Mouse (Mus musculus) heart, postnatal 0 days (tissue): ENCODE results near the gene Il2ra. TPM values are rescaled to one million over a fixed set of nuclear protein-coding genes. Genes with fewer than 3 reads are reported as not detected.

Experiments
- ATAC-seq: fragments of 200-750 bp; cut with Nextera tagmentation; 2 replicates; pipeline ENCODE4 v1.8.0; 2017; ENCODE audit warnings: low read depth, moderate number of reproducible peaks, moderate library complexity; ENCODE audit not compliant: insufficient read depth
- DNase-seq: peaks from one replicate; pipeline ENCODE4 v3.0.0-alpha.2; 2016; ENCODE audit warnings: low spot score
- H3K27ac ChIP-seq: fragments of 300-500 bp; sonication (generic); 2 replicates; pipeline ENCODE4 v1.5.1; 2014; ENCODE audit warnings: low read depth, mild to moderate bottlenecking
- H3K27me3 ChIP-seq: fragments of 300-500 bp; sonication (generic); 2 replicates; pipeline ENCODE4 v1.6.1; 2014; ENCODE audit warnings: low read length, mixed read lengths; ENCODE audit not compliant: control insufficient read depth, insufficient read depth
- H3K36me3 ChIP-seq: fragments of 300-500 bp; sonication (generic); replicated peaks from 2 replicates; pipeline ENCODE4 v1.6.1; 2014; ENCODE audit warnings: low read length, mixed read lengths; ENCODE audit not compliant: control insufficient read depth, insufficient read depth
- H3K4me1 ChIP-seq: fragments of 300-500 bp; sonication (generic); 2 replicates; pipeline ENCODE4 v1.6.1; 2014; ENCODE audit warnings: antibody characterized with exemption; ENCODE audit not compliant: control insufficient read depth, insufficient read depth
- H3K4me2 ChIP-seq: fragments of 300-500 bp; sonication (generic); 2 replicates; pipeline ENCODE4 v1.6.1; 2014; ENCODE audit warnings: low read depth, mild to moderate bottlenecking, low read length, moderate library complexity
- H3K4me3 ChIP-seq: fragments of 300-500 bp; sonication (generic); 2 replicates; pipeline ENCODE4 v1.5.1; 2014; ENCODE audit warnings: low read depth, low read length
- H3K9ac ChIP-seq: fragments of 300-500 bp; sonication (generic); replicated peaks from 2 replicates; pipeline ENCODE4 v1.6.1; 2014; ENCODE audit warnings: low read depth, low read length, mixed read lengths
- H3K9me3 ChIP-seq: fragments of 300-500 bp; sonication (generic); replicated peaks from 2 replicates; pipeline ENCODE4 v1.6.1; 2016; ENCODE audit warnings: low read length; ENCODE audit not compliant: control insufficient read depth
- CTCF ChIP-seq: IDR thresholded peaks from 2 replicates; pipeline ENCODE4 v1.5.1; 2016; ENCODE audit warnings: antibody characterized with exemption, control low read depth, low read depth
- EP300 ChIP-seq: IDR thresholded peaks from 2 replicates; pipeline ENCODE4 v1.6.1; 2016; ENCODE audit warnings: antibody characterized with exemption, low read depth
- WGBS: fragments of 180-500 bp; shearing (Covaris S2); extraction: QIAGEN DNeasy Blood & Tissue Kit; methylation state at CpG from one replicate; pipeline ENCODE4 v1.1.7; 2014; 5-methylcytosine and 5-hydroxymethylcytosine counted together
- polyA plus RNA-seq: library from polyadenylated mRNA; unstranded; fragments of >200 nt; fragmentation: Nextera tagmentation; extraction: Ambion mirVana; gene quantifications from 2 replicates; pipeline ENCODE4 v1.2.1, GENCODE M21; 2015
- total RNA-seq: library from RNA; depleted of rRNA; stranded (reverse); fragments of >200 nt; gene quantifications from 2 replicates; pipeline ENCODE4 v1.2.3, GENCODE M21; 2014; ENCODE audit warnings: low replicate concordance; rRNA removed

The Il2ra gene
- total RNA-seq (0.50 TPM in 1 of 2 replicates, not detected in the other), polyA plus RNA-seq (not detected in 2 replicates)

DNA sequence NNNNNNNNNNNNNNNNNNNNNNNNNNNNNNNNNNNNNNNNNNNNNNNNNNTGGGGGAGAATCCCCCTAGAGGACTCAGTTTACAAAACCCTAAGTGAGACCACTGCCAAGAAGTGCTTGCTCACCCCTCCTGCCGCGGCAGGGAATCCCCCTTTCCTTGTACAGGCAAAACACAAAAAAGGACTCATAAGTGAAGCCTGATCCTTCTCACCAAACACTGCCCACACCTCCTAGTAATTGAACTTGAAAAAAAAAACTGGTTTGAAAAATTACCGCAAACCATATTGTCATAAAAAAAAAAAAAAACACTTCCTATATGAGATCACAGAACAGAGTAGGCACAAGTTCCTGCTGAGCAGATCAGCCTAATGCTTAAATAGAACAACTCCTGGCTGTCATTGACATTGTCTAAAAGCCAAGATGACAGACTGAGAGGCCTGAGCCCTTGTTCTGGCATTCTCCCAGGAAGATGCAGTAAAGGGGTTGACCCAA, at the start of gene Il2ra:
TSS of gene Il2ra (plus strand) at position 357 of the 491 bp plus-strand sequence.
- DNase-seq (no peak), ATAC-seq (no peak)
- no peak for TF ChIP-seq CTCF
- no peak for TF ChIP-seq EP300
- no peak within 1 kb of the TSS for H3K27ac ChIP-seq
- H3K27me3 ChIP-seq, result no peaks in the 10 kb centered on the region
- WGBS, result 82% methylated on average over 3 of the region's 3 CpGs
- no peak within 1 kb of the TSS for H3K9ac ChIP-seq
- no peak within 1 kb of the TSS for H3K4me3 ChIP-seq
- no peaks in the 10 kb centered on the region for H3K9me3 ChIP-seq
- no peaks in the 10 kb centered on the region for H3K36me3 ChIP-seq
- H3K4me2 ChIP-seq, result no peak within 1 kb of the TSS
- H3K4me1 ChIP-seq, result no peaks in the 10 kb centered on the region

DNA sequence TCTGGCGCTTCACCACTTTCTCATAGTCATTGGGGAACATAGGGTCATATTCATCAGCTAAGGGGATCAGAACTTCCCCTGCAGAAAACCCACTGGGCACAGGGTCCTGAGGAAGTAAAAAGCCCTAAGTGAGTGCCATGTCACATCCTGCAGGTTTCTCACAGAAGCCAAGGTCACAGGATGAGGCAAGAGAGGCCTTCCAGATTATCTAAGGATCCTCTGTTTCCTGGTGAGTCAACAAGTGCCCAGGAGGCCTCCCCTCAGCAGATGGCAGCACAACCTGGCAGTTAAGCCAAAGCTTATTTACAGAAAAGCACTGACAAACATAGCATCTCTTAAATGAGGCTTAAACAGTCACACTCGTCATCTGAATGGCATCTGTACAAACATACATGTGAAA, 45.9 kb upstream of the Il2ra start:
- TF ChIP-seq CTCF (no peak), EP300 (no peak)
- Histone ChIP-seq H3K27me3 (no peaks in the 10 kb centered on the region), H3K4me2 (no peak overlapping the region), H3K27ac (no peak overlapping the region), H3K9ac (no peak overlapping the region), H3K4me3 (no peak overlapping the region), H3K9me3 (no peaks in the 10 kb centered on the region), H3K36me3 (peaks cover 80% of the 10 kb centered on the region), H3K4me1 (peaks cover 2% of the 10 kb centered on the region; the same call in 1 of the 2 replicates)
- no peak for DNase-seq
- WGBS, result 78% methylated on average over 2 of the region's 2 CpGs
- ATAC-seq, result no peak

DNA sequence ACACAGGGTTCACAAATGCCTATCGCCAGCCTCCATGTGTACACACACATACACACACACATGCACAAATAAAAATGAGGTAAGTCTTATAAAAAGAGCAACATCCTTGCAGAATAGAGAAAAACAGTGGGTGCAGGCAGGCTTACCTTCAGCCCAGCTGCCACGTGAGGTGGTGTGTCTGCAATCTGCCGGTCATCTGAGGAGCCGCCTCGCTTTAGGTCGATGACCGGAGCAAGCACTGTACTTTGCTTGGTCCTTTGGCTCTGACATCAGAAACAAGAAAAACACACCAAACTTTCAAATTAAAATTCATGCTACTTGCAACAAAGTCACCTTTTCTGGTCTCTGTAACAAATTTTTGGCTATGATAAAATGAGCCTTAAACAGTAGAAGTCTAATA, 44.7 kb upstream of the Il2ra start:
- Histone ChIP-seq H3K9me3 (no peaks in the 10 kb centered on the region), H3K4me3 (no peak overlapping the region), H3K4me2 (no peak overlapping the region), H3K9ac (no peak overlapping the region), H3K27me3 (no peaks in the 10 kb centered on the region), H3K4me1 (peaks cover 8% of the 10 kb centered on the region; the same call in 1 of the 2 replicates), H3K27ac (no peak overlapping the region), H3K36me3 (peaks cover 68% of the 10 kb centered on the region)
- DNase-seq (no peak), ATAC-seq (no peak)
- TF ChIP-seq CTCF, result no peak
- TF ChIP-seq EP300, result no peak
- WGBS, result 88% methylated on average over 7 of the region's 7 CpGs

DNA sequence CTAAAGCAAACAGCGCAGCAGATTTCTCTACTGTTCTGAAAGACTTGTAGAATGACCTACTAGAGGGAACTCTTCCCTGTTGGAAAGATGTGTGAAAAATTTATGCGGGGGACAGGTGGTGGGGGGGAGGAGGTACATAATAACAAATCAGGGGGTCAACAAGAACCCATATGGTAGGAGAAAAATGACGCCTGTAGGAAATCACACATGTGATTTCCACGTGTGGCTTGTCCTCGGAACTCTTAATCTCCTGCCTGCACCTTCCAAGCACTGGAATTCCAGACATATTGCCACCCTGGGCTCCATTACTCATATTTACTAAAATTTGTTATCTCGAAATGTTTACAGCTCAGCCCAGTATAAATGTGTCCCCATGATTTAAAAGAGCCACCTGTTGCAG, 40.8 kb upstream of the Il2ra start:
- peaks cover 8% of the 10 kb centered on the region; the same call in 1 of the 2 replicates for H3K4me1 ChIP-seq
- H3K27me3 ChIP-seq, result no peaks in the 10 kb centered on the region
- no peak for TF ChIP-seq EP300
- TF ChIP-seq CTCF, result no peak
- 74% methylated on average over 6 of the region's 6 CpGs for WGBS
- H3K9me3 ChIP-seq, result no peaks in the 10 kb centered on the region
- H3K4me2 ChIP-seq, result peak overlapping the region; percentile 74
- ATAC-seq, result no peak
- no peak for DNase-seq
- H3K9ac ChIP-seq, result peak overlapping the region; percentile 91
- H3K27ac ChIP-seq, result no peak overlapping the region
- peaks cover 38% of the 10 kb centered on the region for H3K36me3 ChIP-seq
- peak overlapping the region; percentile 83 for H3K4me3 ChIP-seq

DNA sequence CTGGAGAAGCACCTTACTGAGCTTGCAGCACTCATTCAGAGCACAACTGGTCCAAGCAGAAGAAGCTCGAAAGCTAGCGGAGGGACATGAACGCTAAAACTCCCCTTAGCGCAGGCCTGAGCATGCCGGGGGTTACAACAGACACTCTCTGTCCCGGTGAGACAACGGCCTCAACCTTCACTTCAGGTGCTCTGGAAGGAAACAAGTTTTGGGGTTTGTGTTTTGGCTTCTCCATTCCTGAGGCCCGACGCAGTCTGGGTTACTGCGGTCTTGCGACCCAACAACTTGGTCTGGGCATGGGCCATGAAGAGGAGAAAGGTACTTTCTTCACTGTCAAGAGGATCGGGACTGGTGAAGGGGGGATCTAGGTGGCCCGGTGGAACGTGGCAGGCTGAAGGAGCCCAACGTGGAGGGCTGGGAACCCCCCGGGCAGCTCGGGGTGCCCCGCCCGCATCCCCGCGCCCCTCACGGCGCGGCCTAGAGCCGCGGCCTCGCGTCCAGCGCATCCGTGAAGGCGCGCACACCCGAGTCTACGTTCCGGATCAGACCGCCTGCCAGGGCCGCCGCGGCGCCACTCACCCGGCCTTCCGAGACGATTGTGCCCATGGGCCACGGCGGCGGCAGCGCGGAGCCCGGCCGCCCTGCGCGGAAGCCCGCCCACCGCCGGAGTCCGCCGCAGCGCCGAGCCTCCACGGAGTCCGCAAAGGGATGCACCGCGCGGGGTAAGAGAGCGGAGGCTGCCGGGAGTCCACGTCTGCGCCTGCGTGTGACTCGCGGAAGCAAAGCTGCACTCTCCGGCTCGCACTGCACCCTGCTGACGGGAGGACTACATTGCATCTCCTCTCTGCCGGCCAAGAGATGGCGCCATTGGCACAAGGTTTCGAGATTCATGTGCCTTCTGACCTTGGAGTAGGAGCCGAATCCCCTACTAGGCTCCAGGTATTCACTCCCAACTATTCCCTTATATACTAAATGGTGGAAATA, 39.8 kb upstream of the Il2ra start:
- Histone ChIP-seq H3K27ac (peak overlapping the region; percentile 69), H3K36me3 (peaks cover 28% of the 10 kb centered on the region), H3K9ac (peak overlapping the region; percentile 91), H3K4me1 (peaks cover 8% of the 10 kb centered on the region; the same call in 1 of the 2 replicates), H3K9me3 (no peaks in the 10 kb centered on the region), H3K4me3 (peak overlapping the region; percentile 83), H3K27me3 (no peaks in the 10 kb centered on the region), H3K4me2 (peak overlapping the region; percentile 74)
- WGBS, result under 1% methylated on average over 68 of the region's 78 CpGs
- TF ChIP-seq EP300 (no peak), CTCF (peak; percentile 100)
- peak; percentile 96 for DNase-seq
- ATAC-seq, result peak; percentile 99
